Mouse (Mus musculus): ENCODE measurements around the gene Gm10439. TPM values are rescaled to one million over a fixed set of nuclear protein-coding genes. Genes with fewer than 3 reads are reported as not detected.
"Not testable (repeated sequence)": the region's sequence is repeated elsewhere in the genome, so short reads cannot be mapped to it uniquely, and the experiment has no call there.

Gene Gm10439
- not detected in 2 replicates for polyA plus RNA-seq (2015; fragmentation: Nextera tagmentation; extraction: Ambion mirVana)

DNA sequence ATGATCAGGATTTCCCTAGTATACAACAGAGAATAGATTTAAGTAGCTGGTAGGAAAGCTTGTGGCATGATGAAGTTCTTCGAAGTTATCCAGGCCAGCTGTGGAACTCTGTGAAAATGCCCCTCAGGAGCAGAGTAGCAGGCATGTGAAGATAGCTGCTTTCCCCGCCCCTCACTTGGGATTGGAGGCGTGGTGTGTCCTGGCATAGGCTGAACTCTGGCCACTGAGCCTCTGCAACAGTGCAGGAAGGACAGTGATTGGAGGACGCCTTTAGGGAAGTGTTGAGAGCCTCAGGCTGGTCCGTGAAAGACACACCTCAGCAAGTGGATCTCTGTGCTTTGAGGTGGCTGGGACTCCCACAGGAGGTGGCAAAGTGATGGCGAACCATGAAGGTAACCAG, at the start of gene Gm10439:
Gene Gm10439, plus strand, starts transcription at position 301 of the 400 bp plus-strand sequence.
- DNase-seq (ENCODE audit: low spot score), result not testable (repeated sequence)

Other genes with a start within 250 kb of the Gm10439 start
- not detected in 2 replicates for gene Gm15085, start 147.0 kb upstream of the Gm10439 start, polyA plus RNA-seq (2015; fragmentation: Nextera tagmentation; extraction: Ambion mirVana)
- gene Gm15097, start 189.9 kb downstream of the Gm10439 start, polyA plus RNA-seq (2015; fragmentation: Nextera tagmentation; extraction: Ambion mirVana), result not detected in 2 replicates